Mouse (Mus musculus): ENCODE data around the gene Rtl1. TPM values are rescaled to one million over a fixed set of nuclear protein-coding genes. Genes with fewer than 3 reads are reported as not detected.

Rtl1 gene
- total RNA-seq, 2 experiments from 2014 or later, result 0.05 to 0.14 TPM

DNA sequence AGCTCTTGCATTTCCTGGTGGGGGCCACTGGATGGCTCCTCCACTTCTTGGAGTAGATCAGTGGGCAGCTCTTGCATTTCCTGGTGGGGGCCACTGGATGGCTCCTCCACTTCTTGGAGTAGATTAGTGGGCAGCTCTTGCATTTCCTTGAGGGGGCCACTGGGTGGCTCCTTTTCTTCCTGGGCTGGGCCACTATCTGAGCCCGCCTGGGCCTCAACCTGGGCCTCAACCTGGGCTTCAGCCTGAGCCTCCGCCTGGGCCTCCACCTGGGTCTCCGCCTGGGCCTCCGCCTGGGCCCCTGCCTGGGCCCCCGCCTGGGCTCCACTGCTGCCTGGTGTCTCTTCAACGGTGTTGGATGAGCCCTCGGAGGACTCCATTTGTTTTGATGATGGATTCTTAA lies 5.2 kb downstream of the Rtl1 start:
- intact Hi-C loops (cut with DNase I), result loop anchor here (10.0 kb wide), 1 partner anchor 780 kb away; no protein-coding TSS in a partner anchor
- no peak for DNase-seq

DNA sequence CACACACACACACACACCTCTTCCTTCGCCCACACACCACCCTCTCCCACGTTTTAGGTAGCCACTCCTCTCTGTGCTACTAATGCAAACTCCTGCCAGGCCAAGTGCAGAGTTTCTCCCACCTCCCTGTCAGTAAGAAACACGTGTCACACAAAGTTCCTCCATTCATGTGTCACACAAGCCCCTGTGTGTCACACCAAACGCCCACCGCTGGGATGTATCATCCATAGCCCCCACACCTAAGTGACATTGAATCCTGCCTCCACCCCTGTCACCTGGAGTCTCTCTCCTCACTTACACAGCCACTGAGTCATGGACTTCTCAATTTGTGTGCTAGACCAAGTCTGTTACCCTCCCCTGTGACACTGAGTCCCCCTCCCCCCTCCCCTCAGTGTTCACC lies 17.9 kb downstream of the Rtl1 start:
- intact Hi-C loops (cut with DNase I), result no loop called here
- DNase-seq, result no peak

DNA sequence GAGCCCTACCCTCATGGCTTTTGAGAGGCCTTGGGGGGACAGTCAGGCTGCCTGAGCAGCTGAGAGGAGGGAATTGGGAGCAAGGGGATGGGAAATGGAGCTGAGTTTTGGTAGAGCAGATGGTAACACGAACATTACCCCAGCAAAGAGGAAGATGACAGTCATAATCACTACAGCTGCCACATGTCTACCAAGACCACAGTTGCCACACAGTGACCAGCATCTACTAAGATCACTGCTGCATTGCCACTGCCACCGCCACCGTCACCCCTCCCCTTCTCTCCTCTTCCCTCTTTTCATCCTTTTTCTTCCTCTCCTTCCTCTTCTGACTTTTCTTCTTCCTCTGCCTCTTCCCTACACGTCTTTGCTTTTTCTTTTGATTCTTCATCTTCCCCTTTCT lies 27.9 kb downstream of the Rtl1 start:
- DNase-seq, result no peak
- intact Hi-C loops (cut with DNase I), result no loop called here

DNA sequence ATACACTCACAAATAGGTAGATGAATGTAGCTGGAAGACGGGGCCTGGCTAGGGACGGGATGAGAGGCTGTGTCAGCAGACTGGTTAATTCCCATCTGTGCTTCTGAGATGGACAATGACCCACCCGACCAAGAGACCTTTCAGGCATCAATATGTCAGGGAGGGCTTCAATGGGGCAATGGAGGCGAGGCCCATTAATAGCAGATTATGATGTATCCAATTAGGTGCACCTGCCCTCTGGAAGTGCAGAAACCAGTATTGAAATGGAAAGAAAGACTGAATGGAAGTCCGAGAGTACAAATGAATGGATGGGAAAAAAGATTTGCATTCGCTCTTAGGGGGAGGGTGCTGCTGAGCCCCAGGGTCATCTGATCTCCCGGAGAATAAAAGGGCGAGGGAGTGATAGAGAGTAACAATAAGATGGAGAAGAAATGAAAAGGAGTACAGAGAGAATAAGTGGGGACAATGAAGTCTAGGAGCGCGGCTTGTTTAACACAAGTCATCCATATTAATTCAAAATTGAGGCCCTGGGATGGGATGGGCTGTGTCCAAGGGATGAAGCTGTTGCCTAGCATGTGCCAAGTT lies 39.9 kb downstream of the Rtl1 start:
- DNase-seq, result no peak
- intact Hi-C loops (cut with DNase I), result no loop called here

DNA sequence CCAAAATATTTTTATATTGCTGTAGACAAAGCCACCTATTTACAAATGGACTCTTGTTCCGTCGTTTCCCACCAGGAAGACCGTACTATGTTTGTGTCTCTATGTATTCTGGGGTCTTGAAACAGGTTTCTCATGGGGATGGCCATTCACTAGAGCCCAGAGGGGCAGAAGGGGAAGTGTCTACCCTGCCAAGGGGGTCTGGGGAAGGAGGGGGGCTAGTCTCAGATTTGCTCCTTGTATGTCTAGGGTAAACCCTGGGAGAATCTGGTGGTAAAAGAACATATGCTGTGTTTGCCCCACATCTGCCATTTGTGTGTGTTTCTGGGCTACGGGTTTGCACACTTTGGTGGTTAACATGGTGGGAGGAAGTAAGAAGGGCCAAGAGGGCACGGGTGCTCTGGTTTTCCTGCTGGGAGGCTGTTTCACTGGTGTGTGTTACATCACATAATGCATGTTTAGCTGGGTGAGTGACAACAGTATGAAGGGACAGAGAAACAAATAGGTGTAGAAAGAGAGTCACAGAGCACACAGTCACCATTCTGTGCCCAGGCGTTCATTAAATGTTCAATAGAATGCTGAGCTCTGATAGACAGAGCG lies 41.1 kb downstream of the Rtl1 start:
- intact Hi-C loops (cut with DNase I), result no loop called here
- no peak for DNase-seq

DNA sequence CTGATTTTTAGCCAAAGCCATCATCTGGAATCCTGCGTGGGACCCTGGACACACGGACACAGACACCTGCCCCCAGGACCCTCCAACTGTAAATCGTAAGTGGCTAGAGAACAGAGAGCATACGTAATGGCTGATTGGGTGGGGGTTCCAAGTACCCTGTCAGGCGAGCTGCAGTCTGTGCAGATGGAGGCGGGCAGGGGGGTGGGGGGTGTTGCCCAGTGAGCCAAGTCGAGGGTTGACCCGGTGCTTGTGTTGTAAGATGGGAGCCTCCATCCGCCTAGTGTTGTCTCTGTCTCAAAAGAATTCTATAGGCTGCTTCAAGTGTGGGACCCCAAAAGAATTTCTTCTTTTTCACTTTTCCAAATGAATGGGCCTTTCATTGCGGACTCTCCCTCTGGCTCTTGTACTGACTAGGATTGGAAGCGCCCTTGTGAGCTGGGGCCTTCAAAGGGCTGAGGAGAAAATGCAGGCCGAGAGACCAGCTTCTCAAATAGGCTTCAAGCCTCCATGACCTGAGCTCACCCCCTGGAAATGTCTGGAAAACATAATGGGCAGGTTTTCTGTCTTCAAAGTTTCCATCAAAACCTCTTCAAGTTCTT lies 41.8 kb downstream of the Rtl1 start:
- intact Hi-C loops (cut with DNase I), result no loop called here
- no peak for DNase-seq

DNA sequence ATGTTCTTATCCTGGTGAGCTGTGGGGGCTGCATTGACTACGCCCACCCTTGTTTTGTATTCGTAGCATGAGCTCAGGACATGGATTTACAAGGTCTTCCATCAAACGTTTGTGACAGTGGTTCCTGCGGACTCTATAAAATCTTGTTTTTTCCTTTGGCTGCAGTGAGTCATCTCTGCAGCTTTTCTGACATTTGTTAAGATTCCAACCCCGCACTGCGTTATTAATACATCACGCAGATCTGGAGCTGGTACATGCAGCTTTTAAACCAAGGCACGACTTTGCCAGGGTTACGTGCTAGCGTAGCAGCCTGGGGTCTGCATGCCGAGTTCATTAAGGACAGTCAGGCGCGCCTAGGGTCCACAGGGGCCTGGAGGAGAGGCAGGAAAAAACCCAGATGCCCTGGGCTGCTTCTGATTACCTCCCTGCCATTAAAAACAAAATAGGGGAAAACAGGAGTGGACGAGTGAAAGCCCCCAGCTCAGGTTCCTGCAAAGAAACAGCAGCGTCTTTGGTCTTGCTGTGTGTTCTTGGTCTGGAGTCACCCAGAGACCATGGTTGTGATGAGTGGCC lies 44.2 kb downstream of the Rtl1 start:
- intact Hi-C loops (cut with DNase I), result no loop called here

DNA sequence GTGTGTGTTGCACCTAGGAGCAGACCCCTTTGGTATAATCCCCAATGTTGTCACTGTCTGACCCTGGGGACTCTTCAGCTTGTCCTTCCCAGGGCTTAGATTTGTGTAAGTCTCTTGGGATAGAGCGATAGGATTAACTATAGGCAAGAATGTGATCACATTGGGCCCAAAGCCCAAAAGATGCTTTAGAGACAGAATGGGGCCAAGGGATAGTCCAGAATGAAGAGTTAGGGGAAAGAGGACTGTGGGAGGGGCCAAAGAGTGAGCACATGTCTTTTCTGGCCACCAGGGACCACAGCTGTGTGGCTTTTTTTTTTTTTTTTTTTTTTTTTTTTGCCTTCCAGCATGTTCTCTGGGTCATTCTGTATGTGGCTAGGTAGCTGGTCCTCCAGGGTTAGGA lies 46.6 kb downstream of the Rtl1 start:
- no peak for DNase-seq
- intact Hi-C loops (cut with DNase I), result no loop called here

More for the DNA sequence above, 44.2 kb downstream of the Rtl1 start:
- DNase-seq, result no peak

DNA sequence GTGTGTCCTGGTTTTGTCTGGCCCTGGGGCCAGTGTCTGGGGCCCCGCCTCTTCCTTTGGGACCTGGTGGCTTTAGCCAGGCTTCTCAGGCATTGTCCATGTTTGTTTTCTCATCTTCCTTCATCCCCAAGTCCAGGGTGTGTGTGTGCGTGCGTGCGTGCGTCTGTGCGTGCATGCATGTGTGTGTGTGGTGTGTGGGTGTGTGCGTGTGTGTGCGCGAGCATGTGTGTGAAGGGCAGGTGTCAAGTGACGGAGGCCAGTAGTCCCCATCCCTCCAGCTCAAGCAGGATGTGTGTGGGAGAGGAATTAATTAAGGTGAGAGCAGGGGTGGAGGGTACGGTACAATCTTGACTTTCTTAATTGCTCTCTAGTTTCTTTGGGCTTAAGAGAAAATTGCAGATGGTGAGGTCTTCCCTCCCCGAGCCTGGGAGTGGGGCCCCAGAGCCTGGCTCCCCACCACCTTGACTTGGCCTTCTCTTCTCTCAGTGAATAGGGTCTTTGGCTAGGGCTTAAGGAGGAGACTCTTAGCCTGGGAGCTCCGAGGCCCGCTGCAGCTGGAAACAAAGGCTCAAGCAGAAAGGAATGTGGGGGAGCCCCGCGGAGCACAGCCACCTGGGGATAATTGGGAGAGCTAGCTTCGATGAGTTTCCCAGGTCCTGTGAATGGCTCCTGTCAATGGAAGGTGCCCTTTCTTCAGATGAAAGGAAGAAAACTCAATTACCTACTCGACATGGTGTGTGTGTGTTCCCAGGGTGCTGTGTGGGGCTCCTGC lies 47.2 kb downstream of the Rtl1 start:
- DNase-seq, result no peak
- intact Hi-C loops (cut with DNase I), result no loop called here

DNA sequence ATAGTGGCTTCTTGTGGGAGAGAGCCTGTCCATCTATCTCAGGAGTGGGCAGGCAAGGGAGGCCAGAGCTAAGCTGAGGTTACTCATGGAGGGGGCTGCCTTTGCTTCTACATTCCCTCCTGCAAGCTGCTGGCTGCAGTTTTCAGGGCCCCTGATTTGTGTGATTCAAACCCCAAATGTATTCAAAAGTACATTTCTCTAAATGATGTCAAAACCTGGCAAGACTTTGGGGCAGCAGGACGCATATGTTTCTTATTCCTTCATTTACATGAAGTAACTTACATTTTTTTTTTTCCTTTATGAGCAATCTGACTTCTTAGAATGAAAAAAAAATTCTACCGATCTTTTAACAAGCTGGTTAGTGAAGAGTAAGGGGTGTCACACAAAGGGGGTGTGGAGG lies 48.4 kb downstream of the Rtl1 start:
- no peak for DNase-seq
- intact Hi-C loops (cut with DNase I), result no loop called here

DNA sequence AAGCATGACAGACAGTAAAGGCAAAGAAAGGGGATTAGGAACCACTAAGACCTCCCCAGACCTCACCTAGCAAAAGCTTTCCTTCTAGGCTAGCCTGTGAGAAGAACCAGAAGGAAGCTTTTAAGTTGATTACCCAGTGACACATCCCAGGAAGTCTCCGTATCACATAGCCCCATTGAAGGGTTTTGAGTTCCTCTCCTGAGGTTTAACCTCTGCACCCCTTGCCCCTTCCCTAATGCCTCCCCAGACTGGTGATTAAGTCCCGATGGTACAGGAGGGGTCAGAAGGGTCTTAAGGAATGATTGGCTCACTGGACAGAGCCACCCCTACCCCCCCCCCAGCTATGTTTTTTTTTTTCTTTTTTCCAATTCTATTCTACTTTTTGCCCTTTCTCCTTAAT lies 53.0 kb downstream of the Rtl1 start:
- no peak for DNase-seq
- intact Hi-C loops (cut with DNase I), result no loop called here

DNA sequence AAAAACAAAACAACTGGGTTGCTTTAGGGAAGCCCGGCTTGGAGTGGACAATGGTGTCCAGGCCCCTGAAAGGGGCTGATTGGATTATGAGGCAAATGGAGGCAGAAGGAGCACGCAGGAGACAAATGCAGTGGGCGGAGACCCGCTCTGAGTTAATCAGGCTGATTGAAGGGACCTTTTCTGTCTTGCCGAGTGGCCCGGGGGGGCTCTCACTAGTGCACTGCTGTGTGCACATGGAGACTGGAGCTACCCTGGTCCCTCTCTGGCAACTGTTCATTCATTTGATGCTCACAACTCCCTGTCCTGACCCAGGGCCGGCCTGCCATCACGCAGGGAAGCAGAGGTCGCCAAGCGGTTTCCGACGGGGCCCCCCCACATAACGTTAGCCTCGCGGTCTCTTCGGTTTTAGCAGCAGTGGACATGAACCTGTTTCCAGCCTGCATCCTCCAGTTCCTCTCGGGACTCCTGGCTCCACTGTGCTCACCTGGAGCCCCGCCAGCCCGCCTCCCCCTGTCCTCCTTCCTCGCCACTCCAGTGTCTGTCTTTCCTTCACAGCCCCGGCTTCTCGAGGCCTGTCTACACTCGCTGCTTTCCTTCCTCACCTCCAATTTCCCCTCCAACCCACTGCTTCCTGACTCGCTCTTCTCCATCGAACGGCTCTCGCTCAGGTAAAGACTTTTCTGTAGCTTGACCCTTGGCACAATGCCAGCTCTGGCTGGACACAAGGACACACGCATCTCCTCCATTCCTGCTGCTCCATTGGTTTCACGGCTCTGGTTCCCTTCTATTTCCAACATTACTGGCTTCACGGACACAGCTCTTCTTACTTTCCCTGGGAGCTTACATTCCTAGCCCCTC lies 54.0 kb downstream of the Rtl1 start:
- intact Hi-C loops (cut with DNase I), result no loop called here
- DNase-seq, result no peak

DNA sequence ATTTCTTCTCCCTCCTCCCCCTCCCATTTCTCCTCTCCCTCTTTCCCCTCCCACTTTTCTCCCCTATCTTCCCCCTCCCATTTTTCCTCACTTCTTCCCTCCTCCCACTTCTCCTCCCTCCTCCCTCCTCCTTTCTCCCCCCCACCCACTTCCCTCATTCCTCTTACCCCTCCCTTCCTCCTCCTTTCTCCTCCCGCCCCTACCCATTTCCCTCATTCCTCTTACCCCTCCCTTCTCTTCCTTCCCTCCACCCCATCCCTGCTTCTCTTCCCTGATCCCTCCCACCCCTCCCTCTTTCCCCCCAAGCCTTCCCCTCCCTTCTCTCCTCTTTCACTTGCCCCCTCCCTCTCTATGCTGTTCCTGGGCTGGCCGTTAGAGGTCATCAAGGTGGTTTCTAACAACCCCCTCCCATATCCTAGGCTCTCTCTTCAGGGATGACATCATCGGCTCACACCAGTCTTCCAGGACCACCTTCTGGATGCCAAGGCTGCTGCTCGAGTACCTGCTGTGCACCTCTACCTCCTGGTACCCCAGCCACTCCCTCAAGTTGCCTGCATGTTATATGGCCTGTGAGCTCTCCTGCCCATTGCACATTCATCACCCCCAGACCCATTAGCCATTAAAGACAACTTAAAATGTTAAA lies 56.7 kb downstream of the Rtl1 start:
- DNase-seq, result no peak
- intact Hi-C loops (cut with DNase I), result no loop called here

DNA sequence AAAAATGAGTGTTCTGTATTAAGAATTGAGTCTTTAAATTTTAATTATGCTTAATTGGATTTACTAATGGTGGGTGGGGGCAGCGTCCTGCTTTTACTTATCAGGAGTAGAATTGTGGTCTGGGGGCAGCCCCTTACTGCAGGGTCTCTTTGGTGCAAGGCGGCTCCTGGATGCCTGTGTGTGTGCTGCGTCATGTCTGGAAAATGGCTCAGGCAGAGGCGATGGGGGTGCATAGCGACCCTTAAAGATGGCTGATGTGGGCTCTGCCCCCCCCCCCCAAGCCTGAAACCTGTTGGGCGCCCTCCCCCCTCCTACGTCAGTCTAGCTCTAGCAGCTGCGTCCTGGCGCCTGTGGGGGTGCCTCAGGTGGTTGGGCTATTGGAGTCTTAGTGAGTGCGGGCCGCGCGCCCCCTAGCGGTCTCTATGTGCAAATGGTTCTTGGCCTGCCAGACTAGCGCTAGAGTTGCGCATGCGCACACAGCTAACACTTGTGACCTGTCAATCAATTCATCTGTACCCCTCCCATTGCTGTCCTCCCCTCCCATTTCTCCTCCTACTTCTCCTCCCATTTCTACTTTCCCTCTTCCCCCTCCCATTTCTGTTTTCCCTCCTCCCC lies 57.4 kb downstream of the Rtl1 start:
- intact Hi-C loops (cut with DNase I), result no loop called here
- DNase-seq, result peak in 1 of 2 experiments; percentile 4

DNA sequence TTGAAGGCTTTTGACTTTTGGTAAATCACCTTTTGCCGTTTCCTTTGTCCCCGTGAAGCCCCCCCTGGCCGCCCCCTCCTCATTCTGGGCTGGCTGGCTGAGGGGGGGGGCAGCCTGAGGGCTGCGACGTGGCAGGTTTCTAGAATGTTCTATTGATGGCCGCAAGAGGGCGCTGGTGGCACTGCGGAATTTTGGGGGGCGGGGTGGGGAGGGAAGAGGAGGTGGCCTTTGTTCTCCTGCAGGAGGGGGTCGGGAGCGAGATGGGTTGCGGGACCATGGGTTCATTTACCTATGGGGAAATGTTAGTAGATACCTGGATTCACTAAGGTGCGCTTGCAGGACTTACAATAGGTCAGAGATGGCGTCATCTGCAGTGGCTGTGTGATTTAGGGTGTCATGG lies 58.1 kb downstream of the Rtl1 start:
- intact Hi-C loops (cut with DNase I), result no loop called here
- DNase-seq, result no peak

DNA sequence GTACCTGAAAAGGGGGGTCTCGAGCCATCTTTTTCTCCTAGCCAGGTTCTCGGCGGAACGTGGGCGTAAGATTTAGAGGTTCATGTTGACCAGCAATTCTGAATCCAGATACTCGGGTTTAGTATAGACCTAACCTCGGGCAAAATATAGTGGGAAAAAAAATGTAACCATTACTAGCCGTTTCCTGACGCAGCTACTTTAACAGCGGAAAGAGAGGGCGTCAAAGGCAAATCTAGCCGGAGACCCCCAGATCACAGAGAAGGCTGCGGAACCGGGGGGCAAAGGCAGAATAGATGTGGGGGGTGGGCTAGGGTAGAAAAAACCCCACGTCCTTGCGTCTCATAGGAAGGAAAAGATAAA lies 58.6 kb downstream of the Rtl1 start:
- intact Hi-C loops (cut with DNase I), result no loop called here
- DNase-seq, result no peak

DNA sequence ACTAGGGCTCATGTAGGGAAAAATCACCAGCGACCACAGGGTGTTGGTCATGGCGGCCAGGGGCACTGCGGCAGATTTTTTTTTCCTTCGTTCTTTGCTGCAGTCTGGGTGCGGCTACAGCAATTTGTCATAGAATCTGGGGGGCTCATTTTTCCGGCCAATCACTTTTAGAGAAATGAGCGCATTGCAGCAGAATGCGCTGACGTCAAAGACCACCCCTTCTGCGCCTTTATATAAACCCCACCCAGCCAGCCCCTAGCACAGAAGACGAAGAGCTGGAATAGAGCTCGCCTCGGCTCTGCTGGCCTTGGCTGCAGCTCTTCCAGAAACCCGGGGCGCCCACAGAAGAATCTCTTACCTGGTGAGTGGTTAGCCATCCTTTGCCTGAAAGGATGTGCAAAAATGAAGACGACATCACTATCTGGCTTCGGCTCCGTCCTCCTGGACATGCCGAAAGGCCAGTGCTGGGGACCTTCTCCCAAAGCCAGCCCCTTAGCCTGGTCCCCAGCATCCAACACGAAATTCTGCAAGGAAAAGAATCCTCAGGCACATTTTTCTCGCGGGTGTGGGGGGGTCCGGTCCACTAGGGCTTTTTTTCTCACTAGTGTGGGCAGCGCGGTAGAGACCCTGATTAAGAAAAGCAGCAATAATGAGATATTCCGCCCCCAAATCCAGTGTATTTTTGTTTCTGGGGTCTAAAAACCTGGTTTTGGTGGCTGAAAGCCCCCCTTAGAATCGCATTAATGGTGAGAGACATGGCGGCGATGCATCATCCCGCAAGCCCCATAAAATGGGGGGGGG lies 59.2 kb downstream of the Rtl1 start:
- intact Hi-C loops (cut with DNase I), result no loop called here
- DNase-seq, result peak; percentile 40 to 48

DNA sequence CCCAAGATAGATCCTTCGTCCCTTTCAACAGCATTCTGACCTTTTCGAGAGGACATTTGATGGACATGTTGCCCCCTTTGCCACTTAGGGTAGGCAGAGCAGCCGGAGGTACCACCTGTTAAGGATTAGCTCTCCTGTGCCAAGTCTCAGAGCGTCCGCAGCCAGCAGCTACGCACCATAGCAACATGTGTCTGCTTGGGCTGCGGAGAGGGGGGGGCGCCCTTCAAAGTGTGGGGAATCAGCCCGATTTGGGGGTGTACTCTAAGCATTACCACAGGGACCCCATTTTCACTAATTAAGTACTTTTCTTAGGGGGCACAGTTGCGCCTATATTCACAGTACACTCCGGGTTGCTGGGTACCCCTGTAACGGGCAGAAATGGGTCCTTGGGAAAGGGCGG lies 60.2 kb downstream of the Rtl1 start:
- intact Hi-C loops (cut with DNase I), result no loop called here

More for the DNA sequence above, 60.2 kb downstream of the Rtl1 start:
- DNase-seq, result no peak

Measured in heart, postnatal 36 days (tissue).